ENCODE assay signal across 25 mouse cellular contexts in genomic region chr17:66925611-66926010, GRCm38 (mm10).
"Had no signal": no experiment of that assay in that cellular context is flagged by ENCODE, and none has a peak within 500 bp of the region (broad histone marks: within the 10 kb centered on the region; RNA-seq: fewer than 3 reads in every experiment).

No protein-coding gene starts in this region.

- DNase-seq: cerebellum, adult 8-10 months; cerebellum, adult 9-10 months; cerebellum, adult 9-11 months; cerebellum, postnatal 10 days; cerebellum, postnatal 14 days; cerebellum, postnatal 25 days; cerebellum, postnatal 36 days; embryo, embryonic 11 days; forebrain, postnatal 0 days; gastrocnemius, adult 2 months; gastrocnemius, postnatal 10 days; gastrocnemius, postnatal 14 days; gastrocnemius, postnatal 25 days; gastrocnemius, postnatal 36 days; heart, adult 18-20 months; heart, adult 2 months had no signal

- H3K27ac ChIP-seq: embryonic facial prominence, embryonic 10.5 days; embryonic facial prominence, embryonic 12.5 days; embryonic facial prominence, embryonic 13.5 days; embryonic facial prominence, embryonic 15.5 days; forebrain, embryonic 10.5 days; forebrain, embryonic 12.5 days; forebrain, embryonic 13.5 days; forebrain, embryonic 15.5 days; gastrocnemius, adult 2 months; heart, adult 2 months had no signal

- H3K4me1 ChIP-seq: embryonic facial prominence, embryonic 10.5 days; embryonic facial prominence, embryonic 12.5 days; embryonic facial prominence, embryonic 13.5 days; embryonic facial prominence, embryonic 15.5 days; forebrain, embryonic 10.5 days; forebrain, embryonic 12.5 days; forebrain, embryonic 13.5 days; forebrain, embryonic 15.5 days had no signal

- H3K4me3 ChIP-seq: embryonic facial prominence, embryonic 10.5 days; embryonic facial prominence, embryonic 12.5 days; embryonic facial prominence, embryonic 13.5 days; embryonic facial prominence, embryonic 15.5 days; erythroblast, embryonic 14.5 days; forebrain, embryonic 10.5 days; forebrain, embryonic 12.5 days; forebrain, embryonic 13.5 days; forebrain, embryonic 15.5 days; gastrocnemius, adult 2 months; heart, adult 2 months had no signal
